Mouse (Mus musculus) T-helper 2 cell (primary cell): ENCODE data around the gene Olfr1274-ps.
"Not testable (repeated sequence)": the region's sequence is repeated elsewhere in the genome, so short reads cannot be mapped to it uniquely, and the experiment has no call there.

ENCODE experiments used
- in situ Hi-C: fragments of 300-600 bp; cut with MboI, MseI; formaldehyde crosslinking; loops from one replicate; pipeline ENCODE4 v1.15.1; 2025; ENCODE audit warnings: high pct_unique_total_duplicates

The Olfr1274-ps gene

DNA sequence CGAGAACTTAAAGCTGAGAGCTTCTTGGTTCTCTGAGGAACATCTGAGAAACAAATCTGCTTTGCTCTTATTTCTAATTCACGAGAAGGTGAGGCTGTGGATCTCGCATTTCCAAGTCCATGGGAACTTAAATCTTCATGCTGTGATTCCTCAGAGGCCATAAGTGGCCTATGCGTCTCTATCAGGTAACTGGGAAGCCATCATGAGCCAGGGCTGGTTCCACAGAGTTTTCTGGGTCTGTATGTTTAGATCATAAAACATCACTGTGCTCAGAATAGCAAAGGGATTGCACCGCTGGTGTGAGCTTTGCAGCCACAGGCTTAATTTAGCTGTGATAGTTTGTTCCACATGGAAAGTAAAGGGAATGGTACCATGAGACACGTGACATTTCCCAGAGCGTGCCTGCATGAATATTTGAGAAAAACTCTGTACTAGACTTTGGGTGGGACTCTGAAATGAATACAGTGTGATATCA, at the start of gene Olfr1274-ps:
Gene Olfr1274-ps (plus strand): TSS at position 51 of the 475 bp plus-strand sequence.
- in situ Hi-C loops, result not testable (repeated sequence)

- in situ Hi-C loops, result loop anchor here (10.0 kb wide), 1 partner anchor 84 kb away; no protein-coding TSS in a partner anchor
These were observed 47.4 kb upstream of the Olfr1274-ps start for GRCm38 (mm10) chr2:90351047-90351446.

DNA sequence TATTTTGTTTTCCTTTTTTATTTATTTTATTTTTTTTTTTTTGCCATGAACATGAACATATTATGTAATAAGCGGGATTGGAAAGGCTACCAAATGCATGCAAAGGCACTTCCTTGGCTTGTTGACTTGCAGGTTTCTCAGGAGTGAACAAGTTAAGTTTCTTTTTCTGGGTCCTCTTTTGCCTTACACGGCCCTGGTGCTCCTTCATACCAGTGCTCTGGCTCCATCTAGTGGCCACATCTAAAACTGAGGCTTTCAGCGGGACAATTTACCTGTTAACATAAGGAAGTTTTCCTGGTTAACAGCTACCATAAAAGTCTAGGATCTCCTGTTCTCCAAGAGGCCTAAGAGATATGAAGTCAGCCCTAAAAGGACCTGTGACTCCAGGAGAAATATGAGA, 46.9 kb upstream of the Olfr1274-ps start:
- in situ Hi-C loops, result loop anchor here (10.0 kb wide), 1 partner anchor 83 kb away; no protein-coding TSS in a partner anchor

GRCm38 (mm10) chr2:90359229-90359628, 39.3 kb upstream of the Olfr1274-ps start:
- in situ Hi-C loops, result loop anchor here (10.0 kb wide), 1 partner anchor 76 kb away; no protein-coding TSS in a partner anchor

- in situ Hi-C loops, result not testable (repeated sequence)
These were observed 38.3 kb upstream of the Olfr1274-ps start for GRCm38 (mm10) chr2:90360199-90360598.

DNA sequence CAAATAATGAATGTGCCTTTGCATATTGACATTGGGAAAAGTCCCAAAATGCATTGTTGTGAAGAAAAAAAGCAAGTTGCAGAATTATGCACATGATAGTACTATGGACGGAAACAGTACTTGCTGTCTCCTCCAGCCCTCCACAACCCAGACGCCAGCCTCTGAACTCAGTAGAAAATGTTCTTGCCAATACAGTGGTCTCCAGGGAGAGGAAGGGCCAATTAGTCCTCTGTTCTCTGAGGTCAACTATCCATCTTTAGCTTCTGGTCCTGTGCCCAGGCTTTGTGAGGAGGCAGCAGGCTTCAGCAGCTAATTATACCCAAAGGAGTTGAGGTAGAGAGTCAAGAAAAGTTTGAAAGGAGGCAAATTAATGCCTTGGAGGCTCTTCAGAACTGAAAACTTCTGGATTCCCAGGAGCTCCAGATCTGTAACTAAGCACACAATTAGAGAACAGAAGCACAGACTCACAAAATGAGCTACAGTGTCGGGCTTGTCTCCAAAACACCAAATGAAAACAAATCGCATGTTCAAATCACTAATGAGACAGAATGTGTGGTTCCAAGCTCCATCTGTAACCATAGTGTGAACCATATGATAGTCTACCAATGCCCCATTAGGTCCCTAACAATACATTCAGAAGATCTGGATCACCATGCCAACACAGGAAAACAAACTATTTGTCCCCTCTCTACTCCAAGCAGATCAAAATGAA, 15.8 kb downstream of the Olfr1274-ps start:
- in situ Hi-C loops, result not testable (repeated sequence)

DNA sequence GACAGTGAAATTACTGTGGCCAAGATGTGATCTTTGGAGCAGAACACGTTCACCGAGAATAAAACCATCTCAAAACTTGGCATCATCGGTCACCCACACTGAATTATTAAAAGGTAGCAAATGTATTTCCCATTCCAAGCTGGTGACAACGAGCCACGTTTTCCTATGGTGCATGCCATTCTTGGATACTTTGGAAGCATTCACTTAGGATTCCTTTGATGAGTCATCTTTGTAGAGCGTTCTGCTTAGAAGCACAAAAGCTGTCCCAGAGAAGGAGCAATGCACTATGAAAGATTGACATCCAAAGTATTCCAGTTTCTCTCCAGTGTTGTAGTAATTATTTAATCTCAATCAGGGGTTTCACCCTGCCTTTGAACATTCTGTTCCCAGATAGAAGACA, 23.8 kb downstream of the Olfr1274-ps start:
- in situ Hi-C loops, result loop anchor here (5.0 kb wide), 1 partner anchor 220 kb away; no protein-coding TSS in a partner anchor

DNA sequence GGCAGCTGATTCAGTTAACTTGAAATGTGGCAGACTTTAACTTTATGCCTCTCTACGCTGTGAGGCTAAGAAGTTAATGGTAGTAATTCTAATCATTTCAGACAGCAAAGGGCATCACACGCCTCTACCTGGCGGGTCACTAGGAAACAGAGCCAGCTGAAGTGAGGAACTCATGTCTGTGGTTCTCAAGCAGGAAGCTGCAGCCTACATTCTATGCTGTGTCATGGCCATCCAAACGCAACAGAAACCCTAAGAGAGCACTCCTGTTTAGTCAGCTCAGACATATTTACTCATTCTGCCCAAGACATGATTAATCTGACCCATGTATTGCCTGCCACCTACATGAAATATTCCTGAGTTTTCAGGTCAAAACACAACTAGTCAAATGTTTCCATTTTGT, 26.5 kb downstream of the Olfr1274-ps start:
- in situ Hi-C loops, result loop anchor here (5.0 kb wide), 1 partner anchor 223 kb away; no protein-coding TSS in a partner anchor

- in situ Hi-C loops, result not testable (repeated sequence)
These were observed 30.7 kb downstream of the Olfr1274-ps start for GRCm38 (mm10) chr2:90428988-90429717.

- in situ Hi-C loops, result loop anchor here (10.0 kb wide), 1 partner anchor 75 kb away; no protein-coding TSS in a partner anchor
These were observed 31.3 kb downstream of the Olfr1274-ps start for GRCm38 (mm10) chr2:90429782-90430181.

- in situ Hi-C loops, result loop anchor here (10.0 kb wide), 1 partner anchor 83 kb away; no protein-coding TSS in a partner anchor
These were observed 39.0 kb downstream of the Olfr1274-ps start for GRCm38 (mm10) chr2:90437453-90437852.

DNA sequence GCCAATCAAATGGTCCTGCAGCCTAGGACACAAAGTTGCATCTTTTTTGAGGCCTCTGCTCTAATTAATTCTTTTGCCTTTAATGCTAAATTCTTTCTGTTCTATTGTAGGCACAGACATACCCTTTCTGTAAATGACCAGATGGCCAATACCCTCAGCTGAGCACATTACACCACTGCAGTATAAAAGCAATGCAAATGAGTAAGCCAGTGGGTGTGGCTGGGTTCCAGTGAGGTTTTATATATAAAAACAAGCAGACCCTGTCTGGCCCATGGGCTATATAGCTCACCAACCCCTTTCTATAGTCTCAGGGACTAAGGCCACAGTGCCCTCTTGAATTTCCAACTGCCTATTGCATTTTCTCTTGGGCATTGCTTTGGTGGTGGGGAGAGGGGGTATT, 41.7 kb downstream of the Olfr1274-ps start:
- in situ Hi-C loops, result not testable (repeated sequence)

GRCm38 (mm10) chr2:90441811-90442210, 43.3 kb downstream of the Olfr1274-ps start:
- in situ Hi-C loops, result not testable (repeated sequence)

- in situ Hi-C loops, result no loop called here
These were observed 45.3 kb downstream of the Olfr1274-ps start for GRCm38 (mm10) chr2:90443811-90444210.

- in situ Hi-C loops, result no loop called here
These were observed 50.7 kb downstream of the Olfr1274-ps start for GRCm38 (mm10) chr2:90448967-90449740.

GRCm38 (mm10) chr2:90452380-90452779, 53.9 kb downstream of the Olfr1274-ps start:
- in situ Hi-C loops, result no loop called here
